Mouse (Mus musculus) intestine, embryonic 16.5 days (tissue): Measurements from ENCODE around the gene Cd7. TPM values are rescaled to one million over a fixed set of nuclear protein-coding genes. Genes with fewer than 3 reads are reported as not detected.
"Not testable (repeated sequence)": the region's sequence is repeated elsewhere in the genome, so short reads cannot be mapped to it uniquely, and the experiment has no call there.

Source experiments
- ATAC-seq: fragments of 200-750 bp; cut with Nextera tagmentation; 2 replicates; pipeline ENCODE4 v1.8.0; 2017; ENCODE audit warnings: moderate TSS enrichment, moderate library complexity
- H3K27ac ChIP-seq: fragments of 300-500 bp; sonication (generic); 2 replicates; pipeline ENCODE4 v1.5.1; 2014; ENCODE audit warnings: mild to moderate bottlenecking, low read length
- H3K27me3 ChIP-seq: fragments of 300-500 bp; sonication (generic); replicated peaks from 2 replicates; pipeline ENCODE4 v1.6.1; 2014; ENCODE audit warnings: low read length, control low read depth, mixed read lengths; ENCODE audit not compliant: control insufficient read depth, insufficient read depth
- H3K36me3 ChIP-seq: fragments of 300-500 bp; sonication (generic); 2 replicates; pipeline ENCODE4 v1.6.1; 2014; ENCODE audit warnings: low read length, control low read depth; ENCODE audit not compliant: control insufficient read depth, insufficient read depth
- H3K4me1 ChIP-seq: fragments of 300-500 bp; sonication (generic); 2 replicates; pipeline ENCODE4 v1.6.1; 2014; ENCODE audit warnings: low read length, control low read depth, mixed read lengths; ENCODE audit not compliant: control insufficient read depth, insufficient read depth
- H3K4me2 ChIP-seq: fragments of 300-500 bp; sonication (generic); 2 replicates; pipeline ENCODE4 v1.6.1; 2014; ENCODE audit warnings: low read depth, low read length, control low read depth
- H3K4me3 ChIP-seq: fragments of 300-500 bp; sonication (generic); 2 replicates; pipeline ENCODE4 v1.5.1; 2014; ENCODE audit warnings: mild to moderate bottlenecking, low read length
- H3K9ac ChIP-seq: fragments of 300-500 bp; sonication (generic); 2 replicates; pipeline ENCODE4 v1.6.1; 2014; ENCODE audit warnings: low read depth, low read length
- H3K9me3 ChIP-seq: fragments of 300-500 bp; sonication (generic); 2 replicates; pipeline ENCODE4 v1.6.1; 2016; ENCODE audit warnings: low read length, control low read depth; ENCODE audit not compliant: control insufficient read depth
- WGBS: fragments of 180-500 bp; shearing (Covaris S2); extraction: QIAGEN DNeasy Blood & Tissue Kit; methylation state at CpG from one replicate; pipeline ENCODE4 v1.1.7; 2014; 5-methylcytosine and 5-hydroxymethylcytosine counted together
- polyA plus RNA-seq: library from polyadenylated mRNA; unstranded; fragments of >200 nt; fragmentation: Nextera tagmentation; extraction: Ambion mirVana; gene quantifications from 2 replicates; pipeline ENCODE4 v1.2.1, GENCODE M21; 2015

The Cd7 gene
- polyA plus RNA-seq, 1 experiment from 2014 or later, result 7.9 TPM

DNA sequence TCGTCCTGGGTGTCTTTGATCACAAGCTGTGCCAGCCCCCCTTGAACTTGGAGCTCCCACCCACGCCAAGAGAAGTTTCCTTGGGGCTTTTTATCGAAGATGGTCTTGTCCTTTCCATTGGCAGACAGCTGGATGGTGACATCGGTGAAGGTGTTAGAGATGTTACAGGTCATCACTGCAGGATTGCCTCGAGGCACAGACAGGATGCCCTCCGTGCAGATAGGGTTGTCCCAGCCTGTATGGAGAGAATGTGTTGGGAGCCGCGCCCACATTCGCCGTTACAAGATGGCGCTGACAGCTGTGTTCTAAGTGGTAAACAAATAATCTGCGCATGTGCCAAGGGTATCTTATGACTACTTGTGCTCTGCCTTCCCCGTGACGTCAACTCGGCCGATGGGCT, 30.4 kb upstream of the Cd7 start:
- H3K4me3 ChIP-seq, H3K27ac ChIP-seq, H3K4me2 ChIP-seq, H3K27me3 ChIP-seq, H3K9me3 ChIP-seq, ATAC-seq, H3K4me1 ChIP-seq, H3K36me3 ChIP-seq, H3K9ac ChIP-seq: not testable (repeated sequence)
- 94% methylated on average over 11 of the region's 16 CpGs for WGBS

DNA sequence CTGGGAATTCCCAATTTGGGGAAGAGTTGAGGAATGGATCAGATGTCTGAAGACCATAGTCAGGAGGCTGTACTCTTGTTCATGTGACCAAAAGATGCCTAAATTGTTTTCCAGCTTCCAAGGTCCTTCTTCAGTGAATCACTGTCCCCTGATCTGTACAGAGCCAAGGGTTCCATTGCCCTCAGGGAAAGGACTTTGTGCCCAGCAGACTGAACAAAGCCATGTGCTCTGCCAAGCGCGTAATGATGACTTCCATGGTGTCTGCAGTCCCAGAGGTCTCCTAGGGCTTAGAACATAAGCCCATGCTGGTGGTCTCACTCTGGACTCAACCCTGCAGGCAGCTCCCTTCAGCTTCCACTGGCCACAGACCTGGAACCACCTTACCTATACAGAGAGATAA, 28.7 kb upstream of the Cd7 start:
- H3K9me3 ChIP-seq, result no peaks in the 10 kb centered on the region
- H3K27ac ChIP-seq, result no peak overlapping the region
- ATAC-seq, result no peak
- WGBS, result 92% methylated on average over 2 of the region's 2 CpGs
- no peaks in the 10 kb centered on the region for H3K27me3 ChIP-seq
- H3K9ac ChIP-seq, result no peak overlapping the region
- no peaks in the 10 kb centered on the region for H3K36me3 ChIP-seq
- no peaks in the 10 kb centered on the region for H3K4me1 ChIP-seq
- no peak overlapping the region for H3K4me2 ChIP-seq
- H3K4me3 ChIP-seq, result no peak overlapping the region

DNA sequence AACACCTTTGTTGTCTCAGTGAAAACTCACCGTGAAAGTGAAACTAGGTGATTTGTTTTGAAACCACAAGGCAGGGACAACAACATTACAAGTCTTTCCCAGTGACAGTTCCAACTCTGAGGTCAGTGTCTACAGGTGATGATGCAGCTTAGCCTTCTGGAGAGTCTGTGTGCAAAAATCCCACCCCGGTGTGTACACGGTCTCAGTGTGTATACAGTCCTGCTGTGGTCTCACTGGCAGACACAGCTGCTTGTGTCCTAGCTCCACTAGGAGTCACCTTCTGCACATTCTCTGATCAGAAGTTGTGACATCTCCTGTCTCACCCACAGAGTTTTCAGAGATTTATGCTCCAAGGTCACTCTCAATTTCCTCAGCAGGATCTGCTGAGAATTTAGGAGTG, 25.0 kb upstream of the Cd7 start:
- Histone ChIP-seq H3K27me3 (no peaks in the 10 kb centered on the region), H3K27ac (no peak overlapping the region), H3K9ac (no peak overlapping the region), H3K4me3 (no peak overlapping the region), H3K36me3 (no peaks in the 10 kb centered on the region), H3K4me2 (no peak overlapping the region), H3K4me1 (peaks cover 9% of the 10 kb centered on the region), H3K9me3 (no peaks in the 10 kb centered on the region)
- no peak for ATAC-seq
- WGBS, result 64% methylated on average over 3 of the region's 3 CpGs

DNA sequence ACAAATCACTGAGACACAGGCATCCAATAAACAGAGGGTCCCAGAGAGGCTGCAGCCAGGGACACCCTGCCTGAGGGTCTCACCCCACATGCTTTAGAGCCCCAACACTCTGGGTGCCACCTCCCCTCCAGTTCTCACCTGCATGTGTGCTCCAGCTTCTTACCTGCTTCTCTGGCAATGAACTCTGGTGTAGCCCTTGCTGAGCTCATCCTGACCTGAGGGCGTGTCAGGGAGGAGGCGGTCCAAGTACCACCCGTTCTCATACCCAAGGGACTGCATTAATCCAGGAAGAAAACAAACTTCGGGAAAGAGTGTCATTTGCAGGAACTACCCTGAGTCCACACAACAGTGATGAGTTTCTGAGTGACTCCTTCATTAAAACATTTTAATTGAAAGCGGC, 24.2 kb upstream of the Cd7 start, which contains the start of gene Sectm1b:
Gene Sectm1b, minus strand, starts transcription at position 191 of the 400 bp plus-strand sequence.
- 63% methylated on average over 5 of the region's 5 CpGs for WGBS
- Histone ChIP-seq H3K9ac (no peak within 1 kb of the TSS), H3K4me2 (no peak within 1 kb of the TSS)

DNA sequence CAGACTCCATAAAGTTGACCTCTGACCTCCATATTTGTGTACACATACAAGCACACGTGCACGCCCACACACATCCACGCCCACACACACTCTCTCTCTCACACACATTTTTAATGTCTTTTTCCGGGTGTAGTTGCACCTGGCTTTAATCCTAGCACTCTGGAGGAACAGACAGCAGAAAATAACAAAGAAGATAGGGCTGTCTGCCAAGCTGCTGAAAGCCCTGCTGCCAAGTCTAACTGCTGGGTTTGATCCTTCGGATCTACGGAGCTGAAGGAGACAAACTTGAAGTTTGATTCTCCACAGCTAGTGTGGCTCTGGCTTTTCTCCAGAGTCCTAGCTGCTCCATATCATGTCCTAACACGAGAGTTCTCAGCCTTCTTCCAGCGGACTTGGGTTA, 22.4 kb upstream of the Cd7 start:
- Histone ChIP-seq H3K4me1 (peaks cover 16% of the 10 kb centered on the region), H3K4me3 (no peak overlapping the region), H3K36me3 (no peaks in the 10 kb centered on the region), H3K9ac (no peak overlapping the region), H3K4me2 (no peak overlapping the region), H3K27ac (peak overlapping the region; percentile 36; the same call in 1 of the 2 replicates), H3K27me3 (no peaks in the 10 kb centered on the region), H3K9me3 (no peaks in the 10 kb centered on the region)
- ATAC-seq, result no peak
- 44% methylated on average over 8 of the region's 8 CpGs for WGBS

More for the DNA sequence above, 24.2 kb upstream of the Cd7 start, which contains the start of gene Sectm1b:
- Histone ChIP-seq H3K27ac (no peak within 1 kb of the TSS), H3K36me3 (no peaks in the 10 kb centered on the region), H3K27me3 (no peaks in the 10 kb centered on the region), H3K4me1 (peaks cover 9% of the 10 kb centered on the region), H3K9me3 (no peaks in the 10 kb centered on the region), H3K4me3 (no peak within 1 kb of the TSS)
- peak; percentile 38; the same call in 1 of the 2 replicates for ATAC-seq

DNA sequence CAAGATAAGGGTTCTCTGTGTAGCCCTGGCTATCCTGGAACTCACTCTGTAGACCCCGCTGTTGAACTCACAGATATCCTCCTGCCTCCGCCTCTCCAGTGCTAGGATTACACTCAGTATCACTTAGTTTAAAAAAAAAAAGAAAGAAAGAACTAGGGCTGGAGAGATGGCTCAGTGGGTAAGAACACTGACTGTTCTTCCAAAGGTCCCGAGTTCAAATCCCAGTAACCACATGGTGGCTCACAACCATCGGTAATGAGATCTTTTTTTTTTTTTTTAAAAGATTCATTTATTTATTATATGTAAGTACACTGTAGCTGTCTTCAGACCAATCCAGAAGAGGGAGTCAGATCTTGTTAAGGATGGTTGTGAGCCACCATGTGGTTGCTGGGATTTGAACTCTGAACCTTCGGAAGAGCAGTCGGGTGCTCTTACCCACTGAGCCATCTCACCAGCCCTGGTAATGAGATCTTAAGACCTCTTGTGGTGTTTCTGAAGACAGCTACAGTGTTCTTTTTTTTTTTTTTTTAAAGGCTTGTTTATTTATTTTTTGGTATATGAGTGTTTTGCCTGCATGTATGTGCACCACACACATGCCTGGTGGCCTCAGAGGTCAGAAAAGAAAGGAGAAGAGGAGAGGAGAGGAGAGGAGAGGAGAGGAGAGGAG, 21.3 kb upstream of the Cd7 start:
- not testable (repeated sequence) for H3K9me3 ChIP-seq, H3K4me3 ChIP-seq, H3K4me2 ChIP-seq, H3K9ac ChIP-seq, H3K36me3 ChIP-seq, H3K27ac ChIP-seq, H3K27me3 ChIP-seq, ATAC-seq
- 87% methylated on average over 6 of the region's 6 CpGs for WGBS
- peaks cover 23% of the 10 kb centered on the region for H3K4me1 ChIP-seq

DNA sequence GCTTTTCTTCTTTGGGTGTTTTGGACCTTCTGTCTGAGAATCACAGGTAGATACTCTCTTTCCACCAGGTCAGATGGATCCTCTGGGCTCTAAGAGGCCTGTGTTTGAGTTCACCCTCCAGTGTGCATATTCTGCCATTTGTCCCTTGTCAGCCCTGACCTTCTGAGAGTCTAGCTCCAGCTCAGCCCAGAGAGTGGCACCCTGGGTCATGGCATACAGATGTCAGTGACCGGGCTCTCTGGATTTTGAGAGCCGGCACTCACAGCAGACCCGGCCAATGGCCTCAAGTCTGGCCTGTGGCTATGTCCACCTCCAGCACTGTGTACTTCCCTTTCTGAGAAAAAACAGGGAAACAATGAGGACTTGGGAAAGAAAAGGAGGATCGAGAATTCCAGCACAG, 20.3 kb upstream of the Cd7 start:
- ATAC-seq, result no peak
- Histone ChIP-seq H3K4me3 (no peak overlapping the region), H3K9me3 (no peaks in the 10 kb centered on the region), H3K36me3 (no peaks in the 10 kb centered on the region), H3K27ac (no peak overlapping the region), H3K9ac (no peak overlapping the region), H3K4me2 (no peak overlapping the region), H3K27me3 (no peaks in the 10 kb centered on the region), H3K4me1 (peaks cover 23% of the 10 kb centered on the region)
- 95% methylated on average over 4 of the region's 4 CpGs for WGBS

DNA sequence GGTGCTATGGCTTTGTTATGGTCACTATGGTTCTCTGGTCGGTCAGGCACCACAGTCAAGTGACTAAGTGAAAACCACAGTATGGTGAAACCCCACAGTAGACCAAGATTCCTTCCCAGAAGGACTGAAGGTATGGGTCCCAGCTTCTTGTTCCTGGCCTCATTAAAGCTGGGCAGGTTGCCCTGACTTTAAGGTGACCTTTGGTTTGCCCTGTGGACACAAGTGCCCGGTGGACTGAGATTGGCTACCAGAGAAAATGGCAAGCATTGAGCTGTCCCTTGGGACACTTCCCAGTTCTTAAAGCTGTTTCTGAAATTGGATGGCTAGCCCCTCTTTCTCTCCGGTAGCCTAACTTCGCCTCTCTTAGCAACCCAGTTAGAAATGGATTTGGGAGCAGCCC, 19.7 kb upstream of the Cd7 start:
- peaks cover 23% of the 10 kb centered on the region for H3K4me1 ChIP-seq

DNA sequence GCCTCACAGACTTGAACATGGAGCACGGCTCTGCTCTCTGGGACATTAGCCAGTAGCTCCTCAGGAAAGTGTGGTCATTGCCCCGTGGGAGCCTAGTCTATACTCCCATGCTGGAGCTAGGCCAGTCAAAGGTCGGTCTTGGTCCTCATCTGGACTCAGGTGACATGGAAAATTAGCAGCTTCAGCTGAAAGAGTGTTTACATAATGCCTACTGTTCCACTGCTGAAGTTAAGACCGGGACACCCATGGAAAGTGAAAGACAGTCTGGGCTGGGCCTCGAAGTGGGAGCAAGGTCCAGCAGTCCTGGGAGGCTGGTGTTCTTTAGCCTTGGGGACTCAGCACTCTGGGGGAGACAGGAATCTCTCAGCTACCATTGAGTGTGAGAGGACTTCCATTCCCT, 18.9 kb upstream of the Cd7 start:
- Histone ChIP-seq H3K4me1 (peaks cover 23% of the 10 kb centered on the region), H3K27me3 (no peaks in the 10 kb centered on the region), H3K36me3 (no peaks in the 10 kb centered on the region), H3K27ac (peak overlapping the region; percentile 75), H3K9ac (peak overlapping the region; percentile 8; the same call in 1 of the 2 replicates), H3K4me3 (no peak overlapping the region), H3K9me3 (no peaks in the 10 kb centered on the region), H3K4me2 (no peak overlapping the region)
- 53% methylated on average over 5 of the region's 5 CpGs for WGBS
- ATAC-seq, result peak; percentile 89

More for the DNA sequence above, 19.7 kb upstream of the Cd7 start:
- Histone ChIP-seq H3K27me3 (no peaks in the 10 kb centered on the region), H3K27ac (no peak overlapping the region), H3K9me3 (no peaks in the 10 kb centered on the region), H3K4me2 (no peak overlapping the region), H3K9ac (no peak overlapping the region), H3K4me3 (no peak overlapping the region), H3K36me3 (no peaks in the 10 kb centered on the region)
- 93% methylated on average over 4 of the region's 4 CpGs for WGBS
- ATAC-seq, result no peak
